Mouse (Mus musculus): ENCODE results near the gene Fgf3.

Fgf3 gene

GRCm38 (mm10) chr7:144837891-144838488, at the start of gene Fgf3:
Gene Fgf3, plus strand, starts transcription at chr7:144838083.
- DNase-seq (ENCODE audit: low spot score in 2 of 2), result no peak

- no peak for DNase-seq (ENCODE audit: low spot score in 2 of 2)
Observed at GRCm38 (mm10) chr7:144788631-144789030, 49.3 kb upstream of the Fgf3 start.

- no peak for DNase-seq (ENCODE audit: low spot score in 2 of 2)
Observed at GRCm38 (mm10) chr7:144789601-144790556, 48.0 kb upstream of the Fgf3 start.

GRCm38 (mm10) chr7:144791426-144791825, 46.5 kb upstream of the Fgf3 start:
- DNase-seq (ENCODE audit: low spot score in 2 of 2), result no peak

GRCm38 (mm10) chr7:144793296-144793695, 44.6 kb upstream of the Fgf3 start:
- DNase-seq (ENCODE audit: low spot score in 2 of 2), result no peak

GRCm38 (mm10) chr7:144795976-144796474, 41.9 kb upstream of the Fgf3 start:
- no peak for DNase-seq (ENCODE audit: low spot score in 2 of 2)

GRCm38 (mm10) chr7:144796986-144797735, 40.7 kb upstream of the Fgf3 start:
- no peak for DNase-seq (ENCODE audit: low spot score in 2 of 2)

- peak in 1 of 2 experiments; percentile 19 for DNase-seq (ENCODE audit: low spot score in 2 of 2)
Observed at GRCm38 (mm10) chr7:144798471-144798870, 39.4 kb upstream of the Fgf3 start.

GRCm38 (mm10) chr7:144807036-144807435, 30.8 kb upstream of the Fgf3 start:
- no peak for DNase-seq (ENCODE audit: low spot score in 2 of 2)

- DNase-seq (ENCODE audit: low spot score in 2 of 2), result no peak
Observed at GRCm38 (mm10) chr7:144807976-144808577, 29.8 kb upstream of the Fgf3 start.

GRCm38 (mm10) chr7:144811521-144811920, 26.4 kb upstream of the Fgf3 start:
- no peak for DNase-seq (ENCODE audit: low spot score in 2 of 2)

- no peak for DNase-seq (ENCODE audit: low spot score in 2 of 2)
Observed at GRCm38 (mm10) chr7:144821901-144822300, 16.0 kb upstream of the Fgf3 start.

- no peak for DNase-seq (ENCODE audit: low spot score in 2 of 2)
Observed at GRCm38 (mm10) chr7:144823988-144824387, 13.9 kb upstream of the Fgf3 start.

GRCm38 (mm10) chr7:144828369-144828768, 9.5 kb upstream of the Fgf3 start:
- no peak for DNase-seq (ENCODE audit: low spot score in 2 of 2)

- DNase-seq (ENCODE audit: low spot score in 2 of 2), result no peak
Observed at GRCm38 (mm10) chr7:144838522-144839503, 930 bp downstream of the Fgf3 start.

- no peak for DNase-seq (ENCODE audit: low spot score in 2 of 2)
Observed at GRCm38 (mm10) chr7:144846158-144846557, 8.3 kb downstream of the Fgf3 start.

GRCm38 (mm10) chr7:144847067-144847466, 9.2 kb downstream of the Fgf3 start, which contains the start of gene Fgf4:
Gene Fgf4, plus strand, starts transcription at chr7:144847367.
- no peak for DNase-seq (ENCODE audit: low spot score in 2 of 2)

GRCm38 (mm10) chr7:144851321-144851720, 13.4 kb downstream of the Fgf3 start:
- DNase-seq (ENCODE audit: low spot score in 2 of 2), result no peak

- no peak for DNase-seq (ENCODE audit: low spot score in 2 of 2)
Observed at GRCm38 (mm10) chr7:144854966-144855365, 17.1 kb downstream of the Fgf3 start.

GRCm38 (mm10) chr7:144857158-144857557, 19.3 kb downstream of the Fgf3 start:
- no peak for DNase-seq (ENCODE audit: low spot score in 2 of 2)

Measured in frontal cortex, postnatal 10 days (tissue).